Mouse (Mus musculus) fat pad, adult 2 months (tissue): ENCODE measurements at regions not wholly inside any gene's neighbourhood (a gene's known extent, or its start where the extent isn't known, plus 50 kb on each side); places are given as distances from the start of the nearest gene placed in this dataset.

Source experiments
- DNase-seq: peaks from one replicate; pipeline ENCODE4 v3.0.0-alpha.2; 2011; ENCODE audit warnings: low read depth, low spot score; ENCODE audit errors: extremely low read depth

- DNase-seq = no peak
Observed at GRCm38 (mm10) chr11:32924932-32925331, 100.5 kb upstream of the Smim23 start.

GRCm38 (mm10) chr11:32913071-32913470, 88.7 kb upstream of the Smim23 start:
- no peak for DNase-seq

- DNase-seq = no peak
Observed at GRCm38 (mm10) chr11:32911791-32912190, 87.4 kb upstream of the Smim23 start.

- no peak for DNase-seq
Observed at GRCm38 (mm10) chr11:32908723-32909411, 84.5 kb upstream of the Smim23 start.

- DNase-seq = no peak
Observed at GRCm38 (mm10) chr11:32907520-32908233, 83.3 kb upstream of the Smim23 start.

GRCm38 (mm10) chr11:32903970-32904369, 79.6 kb upstream of the Smim23 start:
- no peak for DNase-seq

- DNase-seq = no peak
Observed at GRCm38 (mm10) chr11:32903389-32903788, 79.0 kb upstream of the Smim23 start.

GRCm38 (mm10) chr11:32902923-32903322, 78.5 kb upstream of the Smim23 start:
- DNase-seq = no peak

- DNase-seq = no peak
Observed at GRCm38 (mm10) chr11:32900437-32900836, 76.0 kb upstream of the Smim23 start.

- DNase-seq = no peak
Observed at GRCm38 (mm10) chr11:32899604-32900216, 75.3 kb upstream of the Smim23 start.

GRCm38 (mm10) chr11:32895400-32895799, 71.0 kb upstream of the Smim23 start:
- no peak for DNase-seq

GRCm38 (mm10) chr11:32893146-32893903, 68.9 kb upstream of the Smim23 start:
- no peak for DNase-seq

GRCm38 (mm10) chr11:32892496-32892895, 68.1 kb upstream of the Smim23 start:
- DNase-seq = no peak

- peak; percentile 49 for DNase-seq
Observed at GRCm38 (mm10) chr11:32889248-32889647, 64.8 kb upstream of the Smim23 start.

GRCm38 (mm10) chr11:32884744-32885143, 60.3 kb upstream of the Smim23 start:
- DNase-seq = no peak

GRCm38 (mm10) chr11:32883062-32883852, 58.9 kb upstream of the Smim23 start:
- DNase-seq = no peak

- DNase-seq = no peak
Observed at GRCm38 (mm10) chr11:32878967-32879366, 54.6 kb upstream of the Smim23 start.
